Comparison of ENCODE assay signal across 10 mouse cellular contexts in the genomic region with DNA sequence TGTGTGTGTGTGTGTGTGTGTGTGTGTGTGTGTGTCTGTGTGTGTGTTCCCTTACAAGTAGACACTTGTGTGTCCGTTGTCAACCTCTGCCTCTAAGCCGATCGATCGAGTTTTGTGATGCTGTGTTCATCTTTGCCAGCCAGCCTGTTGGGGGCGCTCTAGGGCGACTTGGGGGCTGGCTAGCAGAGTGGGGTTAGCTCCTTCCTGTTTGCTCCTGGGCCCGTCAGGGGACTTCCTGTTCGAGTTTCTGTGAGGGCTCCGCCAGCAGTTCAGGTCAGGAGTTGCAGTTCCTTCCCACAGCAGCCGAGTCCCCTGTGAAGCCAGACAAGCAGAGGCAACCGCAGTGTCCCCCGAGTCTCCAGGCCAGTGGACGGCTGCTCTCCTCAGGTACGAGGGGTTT. TPM values are rescaled to one million over a fixed set of nuclear protein-coding genes. Genes with fewer than 3 reads are reported as not detected.
A peak's percentile ranks its signal among the peaks of the same experiment; 100 is the strongest.
DNase-seq lines count a peak whose midpoint lies in the region; ATAC-seq and TF ChIP-seq lines count a peak whose summit lies in the region.
"Had no signal": no experiment of that assay in that cellular context is flagged by ENCODE, and none has a peak within 500 bp of the region (broad histone marks: within the 10 kb centered on the region; RNA-seq: fewer than 3 reads in every experiment).

No protein-coding gene starts in this region.

- 84% methylated on average over 14 of the region's 14 CpGs for WGBS in neural tube, embryonic 11.5 days
- WGBS in neural tube, embryonic 15.5 days = 84% methylated on average over 14 of the region's 14 CpGs
- WGBS in liver, embryonic 13.5 days (ENCODE audit: insufficient replicate concordance) = 71% methylated on average over 14 of the region's 14 CpGs

- peak; percentile 17; the same call in 1 of the 2 replicates for TF ChIP-seq CTCF in gastrocnemius, adult 2 months (IDR thresholded peaks at IDR 0.05)

- no peaks in the 10 kb centered on the region for H3K27me3 ChIP-seq in neural tube, embryonic 11.5 days (ENCODE audit: control insufficient read depth, insufficient read depth, low read length)
- no peaks in the 10 kb centered on the region for H3K27me3 ChIP-seq in neural tube, embryonic 15.5 days (replicated peaks)
- no peaks in the 10 kb centered on the region for H3K27me3 ChIP-seq in liver, embryonic 13.5 days
- H3K27me3 ChIP-seq: liver, embryonic 15.5 days had no signal

- no peaks in the 10 kb centered on the region for H3K9me3 ChIP-seq in neural tube, embryonic 11.5 days (ENCODE audit: control insufficient read depth, low read length)
- no peaks in the 10 kb centered on the region for H3K9me3 ChIP-seq in neural tube, embryonic 15.5 days (replicated peaks)
- H3K9me3 ChIP-seq in liver, embryonic 13.5 days (replicated peaks) = no peaks in the 10 kb centered on the region
- H3K9me3 ChIP-seq: G1E; liver, embryonic 15.5 days had no signal

- intact Hi-C loops in gastrocnemius, adult 2 months (cut with DNase I) = no loop called here
- intact Hi-C loops in gastrocnemius, postnatal 36 days (cut with DNase I) = no loop called here

- H3K27ac ChIP-seq in gastrocnemius, adult 2 months = no peak overlapping the region
- H3K27ac ChIP-seq in neural tube, embryonic 11.5 days (ENCODE audit: low read depth, low read length) = no peak overlapping the region
- no peak overlapping the region for H3K27ac ChIP-seq in neural tube, embryonic 15.5 days (replicated peaks)
- no peak overlapping the region for H3K27ac ChIP-seq in liver, embryonic 13.5 days
- H3K27ac ChIP-seq: liver, embryonic 15.5 days had no signal

- no peak overlapping the region for H3K4me3 ChIP-seq in gastrocnemius, adult 2 months
- no peak overlapping the region for H3K4me3 ChIP-seq in neural tube, embryonic 11.5 days (ENCODE audit: low read depth, low read length)
- no peak overlapping the region for H3K4me3 ChIP-seq in neural tube, embryonic 15.5 days (replicated peaks)
- H3K4me3 ChIP-seq in liver, embryonic 13.5 days (replicated peaks) = no peak overlapping the region
- H3K4me3 ChIP-seq: liver, embryonic 15.5 days had no signal

- H3K4me2 ChIP-seq in neural tube, embryonic 11.5 days (ENCODE audit: low read depth) = no peak overlapping the region
- H3K4me2 ChIP-seq in neural tube, embryonic 15.5 days = no peak overlapping the region
- H3K4me2 ChIP-seq in liver, embryonic 13.5 days = no peak overlapping the region
- H3K4me2 ChIP-seq: liver, embryonic 15.5 days had no signal

- H3K9ac ChIP-seq in neural tube, embryonic 11.5 days (ENCODE audit: low read length) = no peak overlapping the region
- H3K9ac ChIP-seq in neural tube, embryonic 15.5 days (replicated peaks) = no peak overlapping the region
- H3K9ac ChIP-seq in liver, embryonic 13.5 days = no peak overlapping the region
- H3K9ac ChIP-seq: liver, embryonic 15.5 days had no signal

- DNase-seq in gastrocnemius, adult 2 months = no peak
- DNase-seq in gastrocnemius, postnatal 36 days = no peak
- peak; percentile 19 for DNase-seq in neural tube, embryonic 11.5 days (ENCODE audit: low spot score)
- peak; percentile 4 for DNase-seq in liver, embryonic 13.5 days
- peak; percentile 42 for DNase-seq in thymus, postnatal 25 days
- DNase-seq in gastrocnemius, adult 18-20 months (ENCODE audit: low spot score) = no peak
- no peak for DNase-seq in kidney, postnatal 25 days

- no peak for ATAC-seq in neural tube, embryonic 11.5 days (ENCODE audit: insufficient read depth, low FRiP score, low TSS enrichment)
- ATAC-seq in neural tube, embryonic 15.5 days (ENCODE audit: low FRiP score) = no peak
- 0 out of 2 replicates have a peak, but pooled peaks have one; percentile 12 for ATAC-seq in liver, embryonic 13.5 days (ENCODE audit: low read depth)

- peaks cover 8% of the 10 kb centered on the region for H3K36me3 ChIP-seq in neural tube, embryonic 11.5 days (ENCODE audit: control insufficient read depth, insufficient read depth, low read length)
- peaks cover 63% of the 10 kb centered on the region for H3K36me3 ChIP-seq in neural tube, embryonic 15.5 days
- peaks cover 51% of the 10 kb centered on the region for H3K36me3 ChIP-seq in liver, embryonic 13.5 days

- no peaks in the 10 kb centered on the region for H3K4me1 ChIP-seq in neural tube, embryonic 11.5 days (ENCODE audit: control insufficient read depth, insufficient read depth, low read length)
- no peaks in the 10 kb centered on the region for H3K4me1 ChIP-seq in neural tube, embryonic 15.5 days
- H3K4me1 ChIP-seq in liver, embryonic 13.5 days (replicated peaks) = no peaks in the 10 kb centered on the region
- H3K4me1 ChIP-seq: liver, embryonic 15.5 days had no signal

RNA-seq across cellular contexts. Expression of a gene that starts 27.0 kb away (rescaled TPM):
- total RNA-seq in gastrocnemius, adult 2 months (2021) = 10 to 100 TPM; 23.3 to 28.5 TPM
- 10 to 100 TPM; 15.2 to 16.7 TPM for total RNA-seq in gastrocnemius, postnatal 36 days (2021)
- polyA plus RNA-seq in neural tube, embryonic 11.5 days (2014; fragmentation: Nextera tagmentation; extraction: Ambion mirVana) = 47.0 and 50.9 TPM in 2 replicates
- 39.9 and 43.4 TPM in 2 replicates for polyA plus RNA-seq in neural tube, embryonic 15.5 days (2015; fragmentation: Nextera tagmentation; extraction: Ambion mirVana)
- polyA plus RNA-seq in liver, embryonic 13.5 days (2015; fragmentation: Nextera tagmentation; extraction: Ambion mirVana) = 18.9 and 23.1 TPM in 2 replicates
- total RNA-seq in gastrocnemius, adult 18-20 months (2021) = 10 to 100 TPM; 24.0 to 27.5 TPM

RNA-seq across cellular contexts. Expression of a gene that starts 58.5 kb away (rescaled TPM):
- total RNA-seq in gastrocnemius, adult 2 months (2021) = 10 to 100 TPM; 26.4 to 29.6 TPM
- total RNA-seq in gastrocnemius, postnatal 36 days (2021) = 10 to 100 TPM; 24.9 to 28.4 TPM
- polyA plus RNA-seq in neural tube, embryonic 11.5 days (2014; fragmentation: Nextera tagmentation; extraction: Ambion mirVana) = 204 and 213 TPM in 2 replicates
- 133 and 150 TPM in 2 replicates for polyA plus RNA-seq in neural tube, embryonic 15.5 days (2015; fragmentation: Nextera tagmentation; extraction: Ambion mirVana)
- 23.4 and 27.4 TPM in 2 replicates for polyA plus RNA-seq in liver, embryonic 13.5 days (2015; fragmentation: Nextera tagmentation; extraction: Ambion mirVana)
- total RNA-seq in gastrocnemius, adult 18-20 months (2021) = 10 to 100 TPM; 26.1 to 26.7 TPM

Comparison
In these comparisons a context has a peak if more than half of its experiments do, and no peak if none do; other contexts are left out.
1. DNase-seq: peak in neural tube, embryonic 11.5 days (single experiment), liver, embryonic 13.5 days (single experiment) and thymus, postnatal 25 days (single experiment); none in gastrocnemius, adult 2 months (single experiment), gastrocnemius, postnatal 36 days (0 of 2), gastrocnemius, adult 18-20 months (single experiment) and kidney, postnatal 25 days (0 of 2).